Mouse (Mus musculus): Measurements from ENCODE around the gene Zfp994. TPM values are rescaled to one million over a fixed set of nuclear protein-coding genes. Genes with fewer than 3 reads are reported as not detected.

The Zfp994 gene
- polyA plus RNA-seq (2012; rRNA removed): 0.06 and 0.07 TPM in 2 replicates

GRCm38 (mm10) chr17:22225422-22226012 lies at the start of gene Zfp994:
Gene Zfp994, minus strand, starts transcription at chr17:22225616.

GRCm38 (mm10) chr17:22165722-22166294 lies 59.6 kb downstream of the Zfp994 start, which contains the start of gene Zfp947:
Gene Zfp947, minus strand, starts transcription at chr17:22166190.

Other genes with a start within 250 kb of the Zfp994 start
- 0.05 and 0.08 TPM in 2 replicates for gene Zfp947, start 59.4 kb downstream of the Zfp994 start, polyA plus RNA-seq (2012; rRNA removed)
- 0.35 and 0.36 TPM in 2 replicates for gene CT030661.1, start 89.2 kb upstream of the Zfp994 start, polyA plus RNA-seq (2012; rRNA removed)
- gene Zfp944, start 135.8 kb upstream of the Zfp994 start, polyA plus RNA-seq (2012; rRNA removed): 2.2 and 3.1 TPM in 2 replicates
- 0.24 and 0.37 TPM in 2 replicates for gene Zfp758, start 135.8 kb upstream of the Zfp994 start, polyA plus RNA-seq (2012; rRNA removed)
- gene Zfp946, start 198.6 kb upstream of the Zfp994 start, polyA plus RNA-seq (2012; rRNA removed): 0.68 and 1.5 TPM in 2 replicates